Mouse (Mus musculus) thymus, adult 2 months (tissue): Measurements from ENCODE around the gene 1700012A03Rik. TPM values are rescaled to one million over a fixed set of nuclear protein-coding genes. Genes with fewer than 3 reads are reported as not detected.

Source experiments
- DNase-seq: peaks from one replicate; pipeline ENCODE4 v3.0.0; 2021
- H3K27ac ChIP-seq: fragments of 200-500 bp; 2 replicates; pipeline ENCODE4 v1.5.1; 2012; ENCODE audit warnings: low read length, control low read depth; ENCODE audit not compliant: control insufficient read depth, insufficient read depth
- H3K27me3 ChIP-seq: fragments of 200-500 bp; 2 replicates; pipeline ENCODE4 v1.6.1; 2012; ENCODE audit warnings: mild to moderate bottlenecking, low read length, moderate library complexity, mixed read lengths; ENCODE audit not compliant: control insufficient read depth, insufficient read depth
- H3K36me3 ChIP-seq: fragments of 200-500 bp; 2 replicates; pipeline ENCODE4 v1.6.1; 2012; ENCODE audit warnings: mild to moderate bottlenecking, low read length, moderate library complexity; ENCODE audit not compliant: control insufficient read depth, insufficient read depth
- H3K4me1 ChIP-seq: fragments of 200-500 bp; replicated peaks from 2 replicates; pipeline ENCODE4 v1.6.1; 2012; ENCODE audit warnings: low read length; ENCODE audit not compliant: control insufficient read depth, insufficient read depth
- H3K4me3 ChIP-seq: fragments of 200-500 bp; 2 replicates; pipeline ENCODE4 v1.5.1; 2012; ENCODE audit warnings: mild to moderate bottlenecking, low read length, control low read depth, moderate library complexity; ENCODE audit not compliant: control insufficient read depth, insufficient read depth
- CTCF ChIP-seq: fragments of 200-500 bp; IDR thresholded peaks from 2 replicates; pipeline ENCODE4 v1.5.1; 2012; ENCODE audit warnings: mild to moderate bottlenecking, control low read depth, low read length, moderate library complexity, borderline replicate concordance; ENCODE audit not compliant: control insufficient read depth, poor library complexity, insufficient read depth; ENCODE audit errors: extremely low read depth
- POLR2A ChIP-seq: fragments of 200-500 bp; IDR thresholded peaks from 2 replicates; pipeline ENCODE4 v1.6.1; 2012; ENCODE audit warnings: mild to moderate bottlenecking, low read length, control low read depth, moderate library complexity; ENCODE audit not compliant: control insufficient read depth, poor library complexity, insufficient read depth; ENCODE audit errors: extremely low read depth
- WGBS: fragments of 180-500 bp; shearing (Covaris S2); methylation state at CpG from one replicate; pipeline ENCODE4 v1.1.7; 2018; 5-methylcytosine and 5-hydroxymethylcytosine counted together
- polyA plus RNA-seq: library from polyadenylated mRNA; depleted of rRNA; stranded (reverse); fragments of >200 nt; gene quantifications from 2 replicates; pipeline ENCODE4 v1.2.3, GENCODE M21; 2012; rRNA removed

Gene 1700012A03Rik
- polyA plus RNA-seq, result not detected in 2 replicates

GRCm38 (mm10) chr6:32049951-32050345 lies at the start of gene 1700012A03Rik:
Gene 1700012A03Rik, plus strand, starts transcription at chr6:32050246.
- no peaks in the 10 kb centered on the region for H3K4me1 ChIP-seq
- H3K27me3 ChIP-seq, result no peaks in the 10 kb centered on the region
- 93% methylated on average over 3 of the region's 3 CpGs for WGBS
- no peak within 1 kb of the TSS for H3K27ac ChIP-seq
- TF ChIP-seq CTCF (no peak), POLR2A (no peak)
- no peak within 1 kb of the TSS for H3K4me3 ChIP-seq
- DNase-seq, result no peak
- H3K36me3 ChIP-seq, result no peaks in the 10 kb centered on the region

- DNase-seq, result no peak
- 96% methylated on average over 10 of the region's 10 CpGs for WGBS
- Histone ChIP-seq H3K36me3 (no peaks in the 10 kb centered on the region), H3K27ac (no peak overlapping the region), H3K27me3 (no peaks in the 10 kb centered on the region), H3K4me1 (no peaks in the 10 kb centered on the region), H3K4me3 (no peak overlapping the region)
- TF ChIP-seq CTCF, result no peak
- no peak for TF ChIP-seq POLR2A
These were observed 45.8 kb upstream of the 1700012A03Rik start for GRCm38 (mm10) chr6:32004228-32004627.

- Histone ChIP-seq H3K36me3 (no peaks in the 10 kb centered on the region), H3K27me3 (no peaks in the 10 kb centered on the region), H3K27ac (no peak overlapping the region), H3K4me1 (no peaks in the 10 kb centered on the region), H3K4me3 (no peak overlapping the region)
- TF ChIP-seq POLR2A, result no peak
- no peak for TF ChIP-seq CTCF
- 83% methylated on average over 2 of the region's 2 CpGs for WGBS
- no peak for DNase-seq
These were observed 44.1 kb upstream of the 1700012A03Rik start for GRCm38 (mm10) chr6:32005914-32006313.

GRCm38 (mm10) chr6:32006382-32006781 lies 43.7 kb upstream of the 1700012A03Rik start:
- no peak for DNase-seq
- no peaks in the 10 kb centered on the region for H3K36me3 ChIP-seq
- H3K4me3 ChIP-seq, result no peak overlapping the region
- no peaks in the 10 kb centered on the region for H3K27me3 ChIP-seq
- H3K4me1 ChIP-seq, result no peaks in the 10 kb centered on the region
- no peak overlapping the region for H3K27ac ChIP-seq
- WGBS, result 90% methylated on average over 6 of the region's 6 CpGs
- TF ChIP-seq POLR2A (no peak), CTCF (no peak)

- 97% methylated on average over 3 of the region's 3 CpGs for WGBS
- TF ChIP-seq POLR2A (no peak), CTCF (no peak)
- no peak for DNase-seq
- Histone ChIP-seq H3K4me1 (no peaks in the 10 kb centered on the region), H3K27me3 (no peaks in the 10 kb centered on the region), H3K27ac (no peak overlapping the region), H3K36me3 (no peaks in the 10 kb centered on the region), H3K4me3 (no peak overlapping the region)
These were observed 42.7 kb upstream of the 1700012A03Rik start for GRCm38 (mm10) chr6:32007336-32007735.

- no peaks in the 10 kb centered on the region for H3K4me1 ChIP-seq
- DNase-seq, result no peak
- no peak overlapping the region for H3K27ac ChIP-seq
- H3K36me3 ChIP-seq, result no peaks in the 10 kb centered on the region
- TF ChIP-seq CTCF (no peak), POLR2A (no peak)
- H3K27me3 ChIP-seq, result no peaks in the 10 kb centered on the region
- WGBS, result 95% methylated on average over 7 of the region's 7 CpGs
- H3K4me3 ChIP-seq, result no peak overlapping the region
These were observed 33.2 kb upstream of the 1700012A03Rik start for GRCm38 (mm10) chr6:32016841-32017240.
